Mouse (Mus musculus): ENCODE results near the gene Fzr1. TPM values are rescaled to one million over a fixed set of nuclear protein-coding genes. Genes with fewer than 3 reads are reported as not detected.

Gene Fzr1
- total RNA-seq, 2 experiments from 2014 or later, result 68.6 to 73.2 TPM

DNA sequence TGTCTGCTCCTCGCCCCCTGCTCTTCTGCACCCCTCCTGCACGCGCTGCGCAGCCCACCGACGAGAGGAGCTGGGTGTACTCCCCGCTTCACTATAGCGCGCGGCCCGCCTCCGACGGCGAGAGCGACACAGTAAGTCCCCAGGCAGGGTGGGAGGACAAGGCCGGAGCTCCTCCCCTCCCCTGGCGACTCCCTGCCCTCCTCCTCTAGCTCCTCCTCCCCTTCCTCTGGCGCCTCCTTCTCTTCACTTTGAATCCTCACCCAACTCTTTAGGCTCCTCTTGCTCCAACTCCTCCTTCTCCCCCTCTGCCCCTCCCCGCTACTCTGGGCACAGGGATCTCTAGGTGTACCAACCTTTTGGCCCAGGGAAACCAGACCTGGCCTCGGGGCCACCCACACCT lies 61.0 kb downstream of the Fzr1 start:
- DNase-seq (ENCODE audit: low spot score in 2 of 2), result no peak

DNA sequence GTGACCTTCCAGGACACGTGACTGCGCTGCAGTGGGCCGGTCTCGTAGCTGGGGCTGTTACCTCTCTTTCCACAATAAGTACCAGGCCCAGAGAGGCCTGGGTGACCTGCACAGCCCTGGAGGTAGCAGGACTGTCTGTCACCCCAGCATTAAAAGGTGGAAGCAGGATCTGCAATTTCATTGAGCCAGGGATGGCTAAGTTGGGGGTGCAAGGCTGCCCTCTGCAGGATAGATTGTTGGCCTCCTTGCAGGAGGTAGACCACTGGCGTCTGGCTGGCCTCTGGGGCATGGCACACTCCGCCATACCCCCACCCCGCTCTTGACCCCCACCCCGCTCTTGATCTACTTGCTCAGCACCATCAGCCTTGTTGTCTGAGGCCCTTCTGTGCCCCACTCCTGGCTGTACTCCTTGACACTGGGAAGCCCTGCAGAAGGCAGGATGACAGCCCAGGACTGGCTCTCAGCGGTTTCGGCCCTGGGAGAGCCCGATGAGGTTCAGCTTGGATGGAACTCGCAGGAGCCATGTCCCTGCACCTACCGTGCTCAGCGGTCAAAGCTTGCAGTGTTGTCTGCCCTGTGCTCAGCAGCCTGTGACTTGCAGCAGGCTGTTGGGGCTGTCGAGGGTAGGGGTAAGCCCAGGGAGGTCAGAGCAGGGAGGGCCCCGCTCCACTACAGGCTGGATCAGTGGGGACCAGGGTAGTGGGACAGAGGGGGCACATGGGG lies 61.8 kb downstream of the Fzr1 start:
- DNase-seq (ENCODE audit: low spot score in 2 of 2), result no peak

Small RNA genes within 50 kb of the gene (microRNA-seq; reads per million reads assigned to microRNA genes)
- gene Mir1191b (0 to 0.23 reads per million in 2 experiments), gene Mir6913 (0 to 1.7 reads per million in 2 experiments)

Other genes with a start within 250 kb of the Fzr1 start
- 10 to 100 TPM; 61.6 to 63.6 TPM for gene Zbtb7a, start 243.3 kb downstream of the Fzr1 start, total RNA-seq (2021)
- gene Pias4, start 210.6 kb downstream of the Fzr1 start, total RNA-seq (2021), result 10 to 100 TPM; 25.9 to 28.1 TPM
- gene Eef2, start 201.9 kb downstream of the Fzr1 start, total RNA-seq (2021), result 1,000 to 10,000 TPM; 1,016 to 1,032 TPM
- 10 to 100 TPM; 59.7 to 60.4 TPM for gene Dapk3, start 195.5 kb downstream of the Fzr1 start, total RNA-seq (2021)
- not detected for gene 4930442H23Rik, start 194.7 kb downstream of the Fzr1 start, total RNA-seq (2021)
- gene Nmrk2, start 176.5 kb downstream of the Fzr1 start, total RNA-seq (2021), result under 1 TPM in 1 of 2 experiments, not detected in 1; 0.26 TPM
- 100 to 1,000 TPM; 149 to 157 TPM for gene Atcay, start 147.7 kb downstream of the Fzr1 start, total RNA-seq (2021)
- gene Zfr2, start 145.4 kb downstream of the Fzr1 start, total RNA-seq (2021), result 10 to 100 TPM; 58.8 to 63.0 TPM
- 100 to 1,000 TPM; 246 to 268 TPM for gene Matk, start 125.6 kb downstream of the Fzr1 start, total RNA-seq (2021)
- gene Mrpl54, start 111.6 kb downstream of the Fzr1 start, total RNA-seq (2021), result 10 to 100 TPM; 36.5 to 50.4 TPM
- 10 to 100 TPM; 39.9 to 41.8 TPM for gene Apba3, start 111.6 kb downstream of the Fzr1 start, total RNA-seq (2021)
- 1 to 10 TPM; 1.6 to 2.5 TPM for gene Tjp3, start 86.9 kb downstream of the Fzr1 start, total RNA-seq (2021)
- 100 to 1,000 TPM; 330 to 352 TPM for gene Pip5k1c, start 85.6 kb downstream of the Fzr1 start, total RNA-seq (2021)
- gene Cactin, start 57.4 kb downstream of the Fzr1 start, total RNA-seq (2021), result 10 to 100 TPM; 22.4 to 25.8 TPM
- gene Tbxa2r, start 49.8 kb downstream of the Fzr1 start, total RNA-seq (2021), result 1 to 10 TPM; 1.8 to 2.2 TPM
- gene Gipc3, start 35.2 kb downstream of the Fzr1 start, total RNA-seq (2021), result 1 to 10 TPM; 1.4 to 1.5 TPM
- gene Hmg20b, start 28.0 kb downstream of the Fzr1 start, total RNA-seq (2021), result 10 to 100 TPM; 24.0 to 40.0 TPM
- gene Mfsd12, start 21.0 kb downstream of the Fzr1 start, total RNA-seq (2021), result 10 to 100 TPM; 40.8 to 45.8 TPM
- gene 4930404N11Rik, start 12.7 kb downstream of the Fzr1 start, total RNA-seq (2021), result 1 to 10 TPM in 1 of 2 experiments, under 1 TPM in 1; 0.92 to 1.0 TPM
- 10 to 100 TPM; 73.7 to 74.3 TPM for gene Dohh, start 5.9 kb upstream of the Fzr1 start, total RNA-seq (2021)
- 1 to 10 TPM; 3.1 to 4.5 TPM for gene Gm48551, start 6.0 kb upstream of the Fzr1 start, total RNA-seq (2021)
- gene Gm48552, start 10.5 kb upstream of the Fzr1 start, total RNA-seq (2021), result 1 to 10 TPM; 2.8 to 5.4 TPM
- gene Smim24, start 14.5 kb upstream of the Fzr1 start, total RNA-seq (2021), result 1 to 10 TPM; 1.1 to 1.5 TPM
- 10 to 100 TPM; 66.7 to 70.9 TPM for gene Nfic, start 77.1 kb upstream of the Fzr1 start, total RNA-seq (2021)
- gene Celf5, start 104.2 kb upstream of the Fzr1 start, total RNA-seq (2021), result 100 to 1,000 TPM; 266 to 272 TPM
- 10 to 100 TPM; 79.7 to 95.2 TPM for gene Ncln, start 117.9 kb upstream of the Fzr1 start, total RNA-seq (2021)
- gene S1pr4, start 121.6 kb upstream of the Fzr1 start, total RNA-seq (2021), result under 1 TPM; 0.39 to 0.57 TPM
- 1 to 10 TPM; 2.4 to 4.2 TPM for gene Gna15, start 145.7 kb upstream of the Fzr1 start, total RNA-seq (2021)
- 100 to 1,000 TPM; 120 to 121 TPM for gene Gna11, start 166.7 kb upstream of the Fzr1 start, total RNA-seq (2021)
- gene Aes, start 181.0 kb upstream of the Fzr1 start, total RNA-seq (2021), result 100 to 1,000 TPM; 639 to 673 TPM
- 10 to 100 TPM; 23.3 to 25.9 TPM for gene Tle2, start 196.0 kb upstream of the Fzr1 start, total RNA-seq (2021)
- 1 to 10 TPM; 2.0 to 3.5 TPM for gene Tle6, start 222.6 kb upstream of the Fzr1 start, total RNA-seq (2021)
- gene BC025920, start 227.8 kb upstream of the Fzr1 start, total RNA-seq (2021), result 1 to 10 TPM; 2.6 to 2.8 TPM
- gene Sirt6, start 249.3 kb upstream of the Fzr1 start, total RNA-seq (2021), result 10 to 100 TPM; 27.8 to 30.3 TPM